Mouse (Mus musculus) frontal cortex, postnatal 25 days (tissue): Measurements from ENCODE around the gene Rell1.
"Not testable (repeated sequence)": the region's sequence is repeated elsewhere in the genome, so short reads cannot be mapped to it uniquely, and the experiment has no call there.

ENCODE experiments used
- DNase-seq, 2 experiments: peaks; one replicate each; pipeline ENCODE4 v3.0.0; 2022; ENCODE audit warnings: low spot score in 2 of 2

Rell1 gene

DNA sequence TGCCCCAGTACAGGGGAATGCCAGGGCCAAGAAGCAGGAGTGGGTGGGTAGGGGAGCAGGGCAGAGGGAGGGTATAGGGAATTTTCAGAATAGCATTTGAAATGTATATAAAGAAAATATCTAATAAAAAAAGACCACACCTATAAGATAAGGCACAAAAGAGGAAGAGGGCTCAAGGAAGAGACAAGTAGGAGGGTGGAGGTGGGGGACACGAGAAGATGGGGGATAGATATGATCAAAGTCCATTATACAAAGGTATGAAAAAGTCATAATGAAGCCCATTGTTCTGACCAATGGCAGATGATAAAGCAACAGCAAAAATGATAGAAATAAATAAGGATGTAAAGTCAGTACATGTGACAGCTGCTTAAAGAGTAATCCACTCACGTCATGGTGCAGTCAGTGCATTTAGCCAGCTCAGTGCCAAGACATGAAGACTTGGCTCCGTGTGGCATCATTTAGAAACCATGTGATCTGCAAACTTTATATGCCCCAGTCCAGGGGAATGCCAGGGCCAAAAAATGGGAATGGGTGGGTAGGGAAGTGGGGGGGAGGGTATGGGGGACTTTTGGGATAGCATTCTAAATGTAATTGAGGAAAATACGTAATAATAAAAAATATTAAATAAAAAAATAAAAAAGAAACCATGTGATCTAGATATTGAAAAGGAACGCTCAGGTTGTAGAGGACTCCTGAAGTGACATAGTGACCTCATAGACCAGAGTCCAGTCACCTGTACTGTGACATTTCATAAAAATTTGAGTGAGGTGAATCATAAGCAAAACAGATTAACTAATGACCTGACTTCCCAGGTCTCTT is 71.5 kb downstream of the Rell1 start:
- not testable (repeated sequence) for DNase-seq

DNA sequence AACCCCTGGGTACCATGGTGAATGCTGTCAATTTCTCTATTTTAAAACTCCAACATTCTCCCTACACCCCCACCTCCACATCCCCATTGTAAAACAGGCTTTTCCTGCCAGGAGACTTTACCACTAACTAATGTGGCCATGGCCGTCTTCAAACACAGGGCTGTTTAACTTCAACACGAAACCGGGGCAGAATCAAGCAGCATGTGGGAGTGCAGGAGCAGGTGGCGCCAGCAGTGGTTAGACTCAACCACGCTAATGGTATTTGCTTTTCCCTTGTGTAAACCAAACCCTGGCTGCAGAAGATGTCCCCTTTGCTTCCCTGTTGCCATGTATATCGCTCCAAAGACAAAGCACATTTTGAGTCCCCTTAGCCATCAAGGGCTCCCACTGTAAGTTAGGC is 76.8 kb downstream of the Rell1 start:
- DNase-seq, result no peak

- no peak for DNase-seq
Measured at GRCm38 (mm10) chr5:63891241-63891640, 77.5 kb downstream of the Rell1 start.

DNA sequence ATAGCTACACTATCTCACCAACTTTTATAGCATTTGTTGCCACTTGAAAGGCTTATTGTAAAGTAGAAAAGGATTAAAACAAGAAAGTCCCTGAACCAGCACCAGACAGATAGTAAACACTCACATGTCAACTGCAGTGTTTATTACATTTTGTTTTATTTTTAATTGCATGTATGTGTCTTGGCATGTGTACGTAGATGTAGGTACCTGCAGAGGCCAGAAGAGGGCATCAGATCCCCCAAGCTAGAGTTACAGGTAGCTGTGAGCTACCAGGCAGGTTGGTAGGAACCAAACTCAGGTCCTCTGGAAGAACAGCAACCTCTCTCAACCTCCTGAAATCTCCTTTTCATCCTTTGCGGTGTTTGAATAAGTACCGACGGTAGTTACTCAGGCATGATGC is 81.6 kb downstream of the Rell1 start:
- DNase-seq, result no peak

DNA sequence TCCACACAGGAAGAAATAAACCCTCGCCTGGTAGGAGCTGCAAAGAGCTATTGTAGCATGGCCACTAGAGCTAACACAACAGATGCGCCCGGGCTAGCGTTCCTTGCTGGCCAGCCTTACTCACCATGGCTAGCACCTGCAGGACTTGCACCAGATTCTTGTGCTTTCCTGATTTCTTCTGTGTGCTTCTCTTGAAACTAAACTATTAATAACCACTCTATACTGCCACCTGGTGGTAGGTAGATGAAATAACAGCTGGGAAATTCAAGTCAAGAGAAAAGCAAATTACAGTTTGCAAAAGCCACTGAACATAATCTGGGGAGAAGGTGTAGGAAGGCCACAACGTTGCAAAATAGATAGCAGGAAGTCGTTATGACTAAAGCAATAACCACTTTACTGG is 82.0 kb downstream of the Rell1 start:
- no peak for DNase-seq

GRCm38 (mm10) chr5:63886292-63886691 is 82.4 kb downstream of the Rell1 start:
- no peak for DNase-seq

GRCm38 (mm10) chr5:63879026-63879425 is 89.7 kb downstream of the Rell1 start:
- DNase-seq, result no peak

GRCm38 (mm10) chr5:63876081-63876480 is 92.6 kb downstream of the Rell1 start:
- DNase-seq, result no peak

GRCm38 (mm10) chr5:63874880-63875279 is 93.8 kb downstream of the Rell1 start:
- no peak for DNase-seq

- DNase-seq, result no peak
Measured at GRCm38 (mm10) chr5:63872176-63872932, 96.3 kb downstream of the Rell1 start.

DNA sequence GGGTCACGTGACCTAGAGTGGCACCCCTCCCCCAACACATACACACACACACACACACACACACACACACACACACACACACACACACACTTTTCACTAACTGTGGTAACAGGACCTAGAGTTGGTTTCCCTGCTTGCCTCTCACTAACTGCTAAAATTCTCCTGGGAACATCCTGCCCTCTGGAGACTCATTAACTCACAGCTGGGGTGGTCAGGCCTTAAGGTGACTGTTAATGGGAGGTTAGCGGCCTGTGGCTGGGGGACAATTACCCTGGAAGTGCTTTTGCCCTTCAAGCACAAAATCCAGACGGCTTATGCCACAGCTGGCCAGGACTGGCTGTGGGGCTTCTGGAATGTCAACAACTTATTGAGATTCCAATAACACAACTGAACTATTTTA is 101.3 kb downstream of the Rell1 start:
- DNase-seq, result no peak

DNA sequence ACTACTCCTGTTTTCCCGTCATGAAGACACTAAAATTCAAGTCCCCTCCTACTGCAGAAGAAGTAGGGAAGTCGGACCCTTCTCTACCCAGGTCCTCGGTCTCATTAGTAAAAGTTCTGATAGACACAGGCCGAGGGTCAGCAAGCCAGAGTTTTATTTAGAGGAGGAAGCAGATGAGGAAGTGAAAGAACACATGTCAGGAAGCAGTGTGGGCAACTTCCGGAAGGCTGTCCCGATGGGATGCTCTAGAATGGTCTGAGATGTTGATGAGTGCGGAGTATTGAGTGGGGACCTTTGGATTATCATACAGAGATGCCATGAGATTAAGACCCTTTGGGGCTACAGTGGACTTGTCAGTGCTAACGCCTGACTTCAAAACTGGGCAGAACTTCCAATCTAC is 109.8 kb downstream of the Rell1 start:
- DNase-seq, result no peak
